Mouse (Mus musculus) right cerebral cortex, postnatal 4 days (tissue): ENCODE results near the gene Frk.
"Not testable (repeated sequence)": the region's sequence is repeated elsewhere in the genome, so short reads cannot be mapped to it uniquely, and the experiment has no call there.

Experiments
- DNase-seq: peaks from one replicate; pipeline ENCODE4 v3.0.0-alpha.2; 2022

Frk gene

DNA sequence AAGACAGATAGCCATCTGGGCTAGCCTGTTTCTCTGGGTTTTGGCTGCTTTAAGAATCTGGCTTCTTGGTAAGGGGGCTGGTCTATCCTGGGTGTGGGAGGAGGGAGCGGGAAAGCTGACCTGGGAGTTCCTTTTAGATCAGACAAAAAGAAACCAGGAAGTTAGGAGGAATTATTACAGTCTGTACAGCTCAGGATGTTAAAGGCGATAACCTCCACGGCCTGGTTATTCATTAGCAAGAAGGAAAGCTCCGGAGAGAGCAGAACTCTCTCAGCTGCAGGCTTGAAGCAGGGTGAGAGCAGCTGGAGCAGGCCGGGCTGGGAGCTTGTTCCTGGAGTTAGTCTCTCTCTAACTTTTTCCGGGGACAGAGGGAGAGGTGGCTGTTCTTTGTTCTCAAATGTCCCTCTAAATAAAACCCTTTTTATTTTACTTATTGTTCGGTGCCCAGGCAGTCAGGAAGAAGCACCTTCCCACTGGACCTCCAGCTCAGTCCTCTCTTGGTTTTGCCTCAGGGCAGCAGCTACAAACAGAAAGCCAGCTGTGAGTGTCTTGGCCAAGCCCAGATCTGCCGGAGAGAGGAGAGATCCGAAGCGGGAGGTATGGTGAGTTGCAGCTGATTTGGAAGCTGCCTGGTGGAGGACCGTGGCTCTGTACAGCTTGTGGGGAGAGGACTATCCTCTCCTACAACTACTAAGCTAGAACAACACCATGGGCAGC is at the start of gene Frk:
Frk (plus strand) TSS at position 103 of the 717 bp plus-strand sequence.
- DNase-seq: no peak

DNA sequence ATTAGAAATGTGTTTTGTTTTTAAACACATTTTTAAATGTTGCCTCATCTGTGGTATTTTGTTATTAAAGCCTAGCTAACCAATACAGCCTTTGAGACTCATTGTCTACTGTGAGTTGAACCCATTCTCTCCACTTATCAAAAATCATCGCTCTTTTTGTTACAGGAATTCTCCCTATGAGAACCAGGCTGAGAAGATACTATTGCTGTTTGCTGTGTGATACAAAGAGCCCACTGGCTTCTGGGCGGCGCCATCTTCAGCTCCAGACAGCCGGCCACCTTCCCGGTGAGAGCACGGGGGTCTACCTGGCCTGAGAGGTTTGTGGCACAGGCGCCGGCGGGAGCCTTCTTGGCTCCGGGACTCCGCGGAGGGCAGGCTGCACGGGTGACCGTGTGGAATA is 49.0 kb upstream of the Frk start:
- not testable (repeated sequence) for DNase-seq

DNA sequence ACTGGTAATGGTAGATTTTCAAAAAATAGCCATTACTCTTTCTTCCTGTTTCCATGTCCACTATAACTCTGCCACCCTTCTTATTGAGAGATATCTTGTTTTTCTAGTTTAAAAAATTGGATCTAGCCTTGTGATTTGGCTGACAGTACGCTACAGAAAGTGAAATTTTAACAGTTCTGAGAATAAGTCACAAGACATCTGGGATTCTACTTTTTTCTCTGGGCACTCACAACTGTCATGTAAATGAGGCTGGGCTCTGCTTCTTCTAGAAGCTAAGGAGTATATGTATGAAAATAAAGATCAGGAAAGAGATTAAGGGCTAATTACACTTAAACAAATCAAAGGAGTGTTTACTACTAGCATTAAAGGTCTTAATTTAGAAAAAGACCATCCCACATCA is 33.7 kb upstream of the Frk start:
- DNase-seq: no peak

DNA sequence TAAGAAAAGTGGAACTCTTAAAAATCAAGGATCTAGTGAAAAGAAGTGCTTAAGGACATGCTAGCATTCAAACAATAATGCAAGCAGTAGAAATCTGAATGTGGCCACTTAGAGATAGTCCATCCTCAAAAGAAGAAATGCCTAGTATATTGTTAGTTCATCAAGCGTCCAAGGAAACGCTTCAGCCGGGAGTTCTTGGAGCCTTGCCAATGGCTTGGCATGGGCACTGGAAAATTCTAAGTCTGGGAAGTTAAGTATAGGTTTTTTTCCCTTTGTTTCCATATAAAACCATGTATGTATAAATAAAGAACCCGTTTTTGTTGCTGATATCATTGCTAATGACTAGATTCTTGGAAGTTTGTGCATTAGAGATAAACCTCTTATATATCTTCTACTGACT is 21.7 kb upstream of the Frk start:
- peak; percentile 19 for DNase-seq

DNA sequence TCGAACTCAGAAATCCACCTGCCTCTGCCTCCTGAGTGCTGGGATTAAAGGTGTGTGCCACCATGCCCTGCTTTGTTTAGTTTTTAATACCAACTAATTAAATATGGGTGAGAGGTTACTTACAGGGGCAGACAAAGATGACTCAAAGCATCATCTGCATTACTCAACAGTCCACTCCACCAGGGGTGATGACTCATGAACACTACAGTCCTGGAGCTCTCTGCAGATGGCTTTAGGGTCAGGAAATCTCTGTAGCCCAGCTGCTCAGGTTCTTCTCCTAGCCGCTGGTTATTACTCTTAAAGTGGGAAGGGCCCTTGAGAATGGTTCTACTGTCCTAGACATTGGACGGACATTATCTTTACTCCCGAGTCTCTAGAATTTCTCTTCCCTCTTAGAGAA is 18.9 kb upstream of the Frk start:
- no peak for DNase-seq

DNA sequence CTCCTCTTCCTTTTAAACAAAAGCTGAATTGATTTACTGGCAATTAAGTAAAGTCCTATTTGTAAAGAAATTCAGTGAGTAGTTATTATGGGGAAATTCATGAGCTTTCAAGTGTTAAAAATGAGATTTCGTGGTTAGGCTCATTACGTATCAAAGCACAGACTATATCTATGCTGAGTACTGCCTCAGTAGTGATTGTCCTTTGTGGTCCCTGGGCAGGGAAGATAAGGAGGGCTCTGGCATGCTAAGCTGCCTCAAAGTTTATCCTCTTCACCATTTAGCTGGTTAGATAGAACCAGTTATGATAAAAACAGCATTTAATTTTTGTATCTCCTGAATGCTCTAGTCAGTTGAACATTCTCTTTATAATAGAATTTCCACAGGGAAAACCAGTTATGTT is 14.2 kb upstream of the Frk start:
- DNase-seq: no peak

DNA sequence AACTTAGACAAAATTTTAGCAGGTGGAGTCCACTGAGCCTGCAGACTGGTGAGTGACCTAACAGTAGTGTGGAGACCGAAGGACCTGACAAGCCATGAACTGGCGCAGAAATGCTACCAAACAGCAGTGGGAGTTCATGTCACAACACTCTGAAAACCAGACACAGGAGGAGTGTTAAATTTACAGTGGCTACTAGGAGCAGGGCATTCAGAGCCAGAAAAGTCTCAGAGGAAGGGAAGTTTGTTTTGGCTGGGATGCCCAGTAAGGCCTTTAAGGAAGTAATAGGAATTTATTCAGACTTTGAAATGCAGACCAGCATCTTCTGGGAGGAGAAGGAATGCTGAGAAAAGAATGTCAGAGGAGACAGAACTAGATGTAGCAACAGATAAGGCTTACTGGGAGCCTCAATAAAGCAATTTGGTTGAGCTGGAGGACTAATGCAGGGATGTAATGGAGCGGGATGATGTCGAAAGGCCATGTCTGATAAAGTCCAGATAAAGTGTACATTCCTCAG is 3.2 kb upstream of the Frk start:
- DNase-seq: no peak

DNA sequence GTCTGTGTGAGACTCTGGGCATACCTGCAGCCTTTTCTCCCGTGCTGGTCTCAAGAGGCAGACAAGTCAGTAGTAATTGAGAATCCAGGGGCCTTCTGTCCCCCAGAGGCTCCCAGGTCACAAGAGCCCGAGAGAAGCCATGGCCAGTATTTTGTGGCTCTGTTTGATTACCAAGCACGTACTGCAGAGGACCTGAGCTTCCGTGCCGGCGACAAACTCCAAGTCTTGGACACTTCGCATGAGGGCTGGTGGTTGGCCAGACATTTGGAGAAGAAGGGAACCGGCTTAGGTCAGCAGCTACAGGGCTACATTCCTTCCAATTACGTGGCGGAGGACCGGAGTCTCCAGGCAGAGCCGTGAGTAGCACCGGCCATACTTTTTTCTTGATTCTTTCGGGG is 814 bp downstream of the Frk start:
- DNase-seq: no peak

DNA sequence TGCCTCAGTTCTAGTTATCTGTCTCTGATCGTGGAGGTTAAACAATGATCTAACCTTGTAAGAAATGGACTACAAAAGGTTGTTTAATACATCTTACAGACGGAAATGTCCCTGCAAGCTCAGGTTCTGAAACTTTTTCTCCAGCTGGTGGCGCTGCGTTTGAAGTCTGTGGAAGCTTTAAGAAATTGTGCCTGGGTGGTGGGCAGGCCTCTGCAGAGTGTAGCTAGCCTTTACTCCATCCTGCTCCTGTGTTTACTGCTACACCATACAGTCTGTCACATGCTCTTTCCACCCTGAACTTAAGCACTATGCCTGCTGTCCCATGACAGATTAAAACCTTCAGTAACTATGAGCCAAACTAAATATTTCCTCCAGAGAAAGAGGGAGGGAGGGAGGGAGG is 1.9 kb downstream of the Frk start:
- DNase-seq: no peak

DNA sequence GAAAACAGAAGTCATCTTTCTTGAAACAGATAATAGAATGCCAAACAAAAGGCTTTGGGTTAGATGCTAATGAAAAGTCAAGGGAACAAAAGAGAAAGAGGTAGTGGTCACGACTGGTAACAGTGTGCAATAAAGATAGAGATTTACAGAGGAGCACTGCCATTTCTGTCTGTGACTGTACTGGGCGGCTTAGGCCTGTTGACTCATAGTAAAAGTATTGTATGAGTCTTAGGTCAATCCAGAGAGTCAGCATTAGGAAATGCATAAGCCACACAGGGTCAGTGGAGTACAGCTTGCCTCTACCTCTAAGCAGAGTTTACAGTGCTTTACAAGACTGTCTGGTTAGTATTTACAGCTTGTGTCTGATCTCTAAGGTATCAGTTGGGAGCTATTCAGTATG is 24.6 kb downstream of the Frk start:
- no peak for DNase-seq

DNA sequence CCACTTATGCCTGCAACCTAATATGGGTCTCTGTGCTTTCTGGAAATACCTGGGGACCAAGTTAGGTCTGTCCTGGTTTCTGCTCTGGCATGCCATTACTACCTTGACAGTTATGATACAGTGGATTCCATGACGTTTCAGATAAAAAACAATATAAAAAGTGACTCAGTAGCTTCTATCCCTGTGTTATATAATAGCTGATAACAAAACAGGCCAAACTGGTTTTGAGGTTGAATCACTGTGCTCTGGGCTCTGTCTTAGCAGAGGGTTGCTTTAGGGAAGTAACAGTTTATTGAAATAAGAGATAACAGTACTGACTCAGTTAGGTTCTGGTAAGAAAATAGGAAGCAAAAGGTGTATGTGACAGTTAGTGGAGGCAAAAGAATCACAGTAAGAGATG is 25.4 kb downstream of the Frk start:
- no peak for DNase-seq

DNA sequence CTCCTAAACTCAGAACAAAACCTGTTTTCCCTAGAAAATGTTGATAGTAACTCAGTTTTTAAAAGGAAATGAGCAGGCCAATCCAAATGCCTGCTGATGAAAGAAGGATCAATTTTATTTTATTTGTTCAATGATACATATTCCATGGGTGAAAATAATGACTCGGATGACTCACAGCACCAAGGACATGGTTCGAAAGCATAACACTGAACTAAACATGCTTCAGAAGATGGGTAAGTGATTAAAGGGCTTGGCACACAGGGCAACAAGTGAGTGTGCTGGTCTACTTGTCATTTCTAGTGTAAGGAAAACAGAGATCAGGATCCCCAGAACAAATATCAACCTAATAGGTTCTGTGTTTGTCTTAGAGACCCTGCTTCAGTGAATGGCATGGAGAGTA is 26.1 kb downstream of the Frk start:
- DNase-seq: no peak

DNA sequence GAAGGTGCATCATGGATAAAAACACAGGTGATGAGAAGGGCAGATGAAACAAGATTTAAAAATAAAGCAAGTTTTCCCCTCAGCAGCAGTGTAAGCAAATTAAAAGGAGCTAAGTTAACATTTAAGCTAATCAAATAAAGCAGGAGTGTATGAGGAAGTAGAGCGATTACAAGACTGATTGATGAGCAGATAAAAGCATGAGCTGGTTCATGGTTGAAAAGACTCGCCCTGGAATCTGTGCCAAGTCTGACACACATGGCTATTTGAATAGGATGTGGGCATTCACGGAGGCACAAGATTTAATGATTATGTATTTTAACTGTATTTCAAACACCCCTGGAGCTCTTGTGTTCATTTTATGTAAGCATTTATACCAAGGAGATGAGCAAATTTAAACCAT is 28.0 kb downstream of the Frk start:
- DNase-seq: no peak

DNA sequence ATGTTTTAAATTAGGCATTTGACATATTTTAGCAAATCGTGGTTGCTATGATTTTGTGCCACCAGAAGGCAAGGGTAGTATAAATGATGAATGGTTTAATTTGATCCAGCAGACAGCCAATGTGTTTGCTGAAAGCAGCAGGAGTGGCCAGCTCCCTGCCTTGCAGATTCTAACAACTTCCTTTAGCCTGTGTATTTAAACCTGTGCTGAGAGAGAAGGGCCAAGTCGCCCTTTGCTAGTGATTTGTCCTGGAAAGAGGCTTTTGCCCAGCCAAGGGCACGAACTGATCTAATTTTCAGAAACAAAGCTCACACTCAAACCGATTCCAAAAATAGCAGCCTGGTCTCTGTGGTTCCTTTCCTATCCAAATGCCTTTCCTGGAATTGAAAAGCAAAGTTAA is 29.4 kb downstream of the Frk start:
- DNase-seq: no peak

DNA sequence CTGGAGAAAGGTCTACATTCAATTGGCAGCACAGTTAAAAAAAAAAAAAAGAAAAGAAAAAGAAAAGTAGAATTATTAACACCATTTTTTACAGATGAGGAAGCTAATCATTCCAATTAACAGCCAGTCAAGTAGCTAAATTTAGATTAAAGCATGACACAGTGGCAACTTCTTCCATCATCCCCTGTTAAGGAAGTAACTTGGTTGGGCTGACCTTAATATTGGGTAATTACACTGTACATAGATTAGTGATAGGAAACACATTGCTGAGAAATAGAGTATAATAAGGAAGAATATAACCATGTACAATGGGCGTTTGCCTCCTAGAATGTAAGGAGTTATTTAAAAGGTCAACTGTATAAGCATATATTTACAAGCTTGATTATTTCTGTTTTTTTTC is 42.4 kb downstream of the Frk start:
- no peak for DNase-seq

DNA sequence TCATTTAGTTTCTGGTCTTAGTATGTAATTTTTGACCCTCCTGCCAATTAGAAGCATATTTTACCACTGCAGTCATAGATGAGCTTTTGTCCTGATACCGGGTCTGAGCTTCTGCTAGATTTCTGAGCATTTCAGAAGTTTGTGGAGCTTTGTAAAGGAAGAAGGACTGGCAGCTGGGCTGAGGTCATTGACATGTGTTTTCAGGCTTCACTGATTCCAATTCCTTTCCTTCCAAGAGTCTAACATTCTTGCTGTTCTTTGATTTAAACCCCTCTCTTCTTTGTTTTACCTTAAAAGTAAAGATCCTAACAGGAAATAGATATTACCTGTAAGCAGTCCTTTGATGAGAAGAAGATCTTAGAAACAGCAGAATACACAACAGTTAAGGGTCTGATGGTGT is 48.6 kb downstream of the Frk start:
- DNase-seq: no peak

DNA sequence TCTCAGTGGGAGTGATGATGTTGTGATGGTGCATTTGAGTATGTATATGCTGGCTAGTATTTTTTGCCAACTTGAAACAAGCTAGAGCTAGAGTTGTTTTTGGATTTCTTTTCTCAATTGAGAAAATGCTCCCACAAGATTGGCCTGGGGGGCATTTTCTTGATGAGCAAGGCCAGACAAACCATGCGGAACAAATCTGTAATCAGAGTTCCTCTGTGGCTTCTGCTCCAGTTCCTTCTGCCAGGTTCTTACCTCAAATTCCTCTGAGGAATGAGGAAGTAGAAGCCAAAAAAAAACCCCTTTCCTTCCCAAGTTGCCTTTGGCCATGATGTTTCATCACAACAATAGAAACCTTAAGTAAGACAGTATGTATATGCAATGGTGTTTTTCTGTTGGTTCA is 49.3 kb downstream of the Frk start:
- DNase-seq: no peak

DNA sequence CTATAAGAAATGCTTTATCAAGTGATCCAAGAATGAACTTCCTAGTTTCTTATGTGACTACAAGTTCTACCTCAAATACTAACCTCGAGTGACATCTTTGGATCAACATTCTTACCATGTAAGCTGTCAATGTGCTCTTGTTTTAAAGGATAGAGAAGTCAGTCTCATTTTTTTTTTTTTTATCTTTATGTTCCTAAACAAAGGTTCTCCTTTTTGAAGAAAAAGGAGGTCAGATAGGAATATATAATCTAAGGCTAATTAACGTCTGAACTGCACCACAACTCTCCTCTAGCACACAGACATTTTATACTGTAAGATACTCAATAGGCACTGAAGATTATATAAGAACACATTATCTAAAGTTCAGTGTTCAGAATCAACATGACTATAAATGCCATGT is 57.5 kb downstream of the Frk start:
- no peak for DNase-seq

DNA sequence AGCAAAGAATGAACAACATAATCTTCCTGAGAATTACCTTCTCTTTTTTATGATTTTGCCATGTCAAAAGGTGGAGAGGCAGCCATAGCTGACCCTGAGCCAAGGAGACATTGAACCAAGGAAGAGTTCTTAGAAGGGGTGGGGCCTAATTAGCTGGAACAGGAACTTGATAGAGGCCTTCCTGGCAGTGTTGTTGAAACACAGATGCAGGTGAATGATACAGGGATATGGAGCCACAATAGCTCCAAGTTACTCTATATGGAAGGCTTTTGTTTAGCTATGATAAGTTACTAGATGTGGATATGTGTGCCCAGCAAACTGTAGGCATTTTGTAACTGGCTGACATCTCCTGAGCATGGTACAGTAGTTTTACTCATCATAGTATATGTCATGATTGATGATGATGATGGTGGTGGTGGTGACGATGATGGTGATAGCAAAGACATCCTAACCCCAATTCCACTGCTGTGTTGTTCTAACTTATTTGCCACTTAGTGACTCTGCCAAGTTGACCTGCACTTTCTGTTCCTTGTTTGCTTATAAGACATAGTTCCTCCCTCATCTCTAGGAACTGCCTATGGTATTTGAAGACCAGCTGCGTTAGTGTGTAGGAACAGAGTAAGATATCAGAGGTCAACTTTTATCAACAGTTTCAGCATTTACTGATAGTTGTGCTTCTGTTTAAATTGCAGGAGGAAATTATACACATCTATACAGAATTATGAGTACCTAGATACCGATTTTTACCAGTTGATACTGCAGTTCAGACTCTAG is 58.7 kb downstream of the Frk start:
- DNase-seq: no peak

DNA sequence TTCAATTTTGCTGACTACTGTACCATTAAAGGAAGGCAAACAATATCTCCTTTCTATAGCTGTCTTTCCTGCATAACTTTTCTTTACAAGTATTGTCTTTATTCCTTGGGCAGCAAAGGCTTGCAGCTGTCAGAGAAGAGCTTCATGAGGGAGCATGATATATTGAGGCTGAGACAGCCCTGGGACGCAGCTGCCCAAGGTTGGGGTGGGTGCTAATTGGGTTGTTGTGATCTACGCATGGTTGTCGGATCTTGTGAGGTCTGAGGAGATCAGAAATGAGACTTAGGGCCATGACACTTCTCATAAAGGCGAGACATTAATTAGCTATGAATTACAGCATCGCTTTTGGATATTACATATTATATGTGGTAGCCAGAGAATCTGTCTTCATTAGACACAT is 67.4 kb downstream of the Frk start:
- no peak for DNase-seq

DNA sequence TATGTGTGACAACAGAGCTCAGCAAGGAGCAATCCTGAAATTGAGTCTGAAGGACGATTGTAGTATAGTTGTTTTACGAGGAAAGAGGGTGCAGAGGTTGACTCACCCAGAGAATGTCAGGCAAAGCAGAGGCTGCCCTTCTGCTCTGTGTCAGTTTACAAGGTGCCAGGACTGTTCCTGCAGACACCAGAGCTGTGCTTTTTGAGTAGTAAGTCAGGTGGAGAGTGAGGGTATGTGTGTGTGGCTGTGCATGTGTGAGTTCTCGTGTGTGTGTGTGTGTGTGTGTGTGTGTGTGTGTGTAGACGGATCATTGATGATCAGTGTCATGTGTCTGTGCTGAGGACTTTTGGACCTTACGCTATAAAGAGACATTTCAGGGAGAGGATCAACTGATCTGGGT is 68.4 kb downstream of the Frk start:
- DNase-seq: no peak

DNA sequence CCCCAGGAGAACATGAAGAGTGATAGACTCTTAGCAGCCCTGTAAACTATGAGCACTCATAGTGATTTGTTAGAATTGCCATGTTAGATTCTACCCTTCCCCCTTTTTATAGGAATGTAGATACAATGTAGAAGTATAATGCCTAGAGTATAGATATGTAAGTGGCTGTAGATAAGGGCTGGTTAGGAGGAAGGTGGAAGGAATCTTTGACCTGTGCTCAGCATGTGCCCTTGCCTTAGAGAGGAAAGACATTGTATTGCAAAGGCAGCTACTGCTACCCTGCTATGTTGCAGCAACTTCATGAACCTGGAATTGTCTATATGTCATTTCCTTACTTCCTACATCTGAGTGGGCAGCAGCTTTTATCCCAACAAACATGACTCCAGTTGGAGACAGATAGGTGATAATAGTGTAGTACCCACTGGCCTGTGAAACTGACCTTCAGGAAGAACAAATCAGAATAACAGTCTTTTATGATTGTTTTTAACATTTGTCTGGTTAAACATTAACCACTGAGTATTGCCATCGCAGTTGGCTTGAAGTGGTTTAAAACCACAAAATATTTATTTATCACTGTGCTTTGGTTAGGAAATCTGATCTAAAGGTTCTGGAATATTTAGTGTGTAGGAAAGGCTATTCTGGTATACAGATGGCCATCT is 80.4 kb downstream of the Frk start:
- DNase-seq: no peak

DNA sequence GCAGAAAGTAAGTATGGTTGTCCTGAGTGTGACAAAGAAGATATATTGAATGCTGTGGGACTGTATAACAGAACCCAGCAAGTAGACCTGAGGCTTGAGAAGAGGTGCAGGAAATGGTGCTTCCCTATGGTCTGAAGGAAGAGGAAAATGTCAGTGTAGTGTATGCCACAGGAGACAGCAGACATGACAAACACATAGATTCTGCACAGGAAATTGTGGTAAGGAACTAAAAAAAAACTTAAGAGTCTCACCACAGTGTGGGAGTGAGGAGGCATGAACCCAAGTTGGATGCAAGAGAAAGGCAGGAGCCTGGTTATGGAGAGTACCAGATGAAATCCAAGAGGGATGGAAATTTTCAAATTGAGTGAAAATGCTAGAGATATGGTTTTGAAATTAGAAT is 132.3 kb downstream of the Frk start:
- DNase-seq: no peak

DNA sequence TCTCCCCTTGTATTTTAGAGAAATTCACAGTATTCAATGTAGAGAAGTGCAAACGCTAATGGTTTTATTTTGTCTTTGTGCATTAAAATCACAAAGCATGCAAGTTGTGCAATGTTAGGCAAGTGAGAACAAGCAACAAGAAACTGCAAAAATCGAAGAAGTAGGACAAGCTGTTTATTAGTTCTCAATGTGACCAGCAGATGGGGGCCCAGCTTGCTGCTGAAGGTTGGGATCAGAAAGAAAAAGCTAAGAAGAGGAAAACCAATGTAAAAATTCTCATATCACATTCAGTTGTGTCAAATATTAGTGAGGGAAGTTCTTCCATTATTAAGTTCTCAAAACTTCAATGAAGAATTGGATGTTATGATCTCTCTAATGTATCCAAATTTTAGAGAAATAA is 134.0 kb downstream of the Frk start:
- DNase-seq: peak; percentile 20
